Mouse (Mus musculus) lung, embryonic 15.5 days (tissue): ENCODE data around the gene Dyrk1a. TPM values are rescaled to one million over a fixed set of nuclear protein-coding genes. Genes with fewer than 3 reads are reported as not detected.
"Not testable (repeated sequence)": the region's sequence is repeated elsewhere in the genome, so short reads cannot be mapped to it uniquely, and the experiment has no call there.

ENCODE experiments used
- ATAC-seq: fragments of 200-750 bp; cut with Nextera tagmentation; 2 replicates; pipeline ENCODE4 v1.8.0; 2017; ENCODE audit warnings: moderate number of reproducible peaks, borderline replicate concordance; ENCODE audit not compliant: low FRiP score, low TSS enrichment; ENCODE audit errors: extremely low read depth
- H3K27ac ChIP-seq: fragments of 300-500 bp; sonication (generic); 2 replicates; pipeline ENCODE4 v1.5.1; 2015; ENCODE audit warnings: moderate library complexity, mild to moderate bottlenecking, inconsistent platforms
- H3K27me3 ChIP-seq: fragments of 300-500 bp; sonication (generic); 2 replicates; pipeline ENCODE4 v1.6.1; 2015; ENCODE audit warnings: inconsistent platforms
- H3K36me3 ChIP-seq: fragments of 300-500 bp; sonication (generic); 2 replicates; pipeline ENCODE4 v1.6.1; 2015; ENCODE audit warnings: inconsistent platforms
- H3K4me1 ChIP-seq: fragments of 300-500 bp; sonication (generic); 2 replicates; pipeline ENCODE4 v1.6.1; 2015; ENCODE audit warnings: inconsistent platforms
- H3K4me2 ChIP-seq: fragments of 300-500 bp; sonication (generic); 2 replicates; pipeline ENCODE4 v1.6.1; 2015; ENCODE audit warnings: inconsistent platforms, mild to moderate bottlenecking, moderate library complexity
- H3K4me3 ChIP-seq: fragments of 300-500 bp; sonication (generic); 2 replicates; pipeline ENCODE4 v1.5.1; 2015; ENCODE audit warnings: mild to moderate bottlenecking, inconsistent platforms
- H3K9ac ChIP-seq: fragments of 300-500 bp; sonication (generic); 2 replicates; pipeline ENCODE4 v1.6.1; 2015; ENCODE audit warnings: inconsistent platforms
- H3K9me3 ChIP-seq: fragments of 300-500 bp; sonication (generic); 2 replicates; pipeline ENCODE4 v1.6.1; 2016; ENCODE audit warnings: inconsistent platforms
- whole genome bisulfite sequencing: fragments of 180-500 bp; shearing (Covaris S2); methylation state at CpG from one replicate; pipeline ENCODE4 v1.1.7; 2015; 5-methylcytosine and 5-hydroxymethylcytosine counted together
- polyA plus RNA-seq: library from polyadenylated mRNA; unstranded; fragments of >200 nt; fragmentation: Nextera tagmentation; extraction: Ambion mirVana; gene quantifications from 2 replicates; pipeline ENCODE4 v1.2.1, GENCODE M21; 2015

The Dyrk1a gene
- polyA plus RNA-seq, 1 experiment from 2014 or later = 8.0 TPM

DNA sequence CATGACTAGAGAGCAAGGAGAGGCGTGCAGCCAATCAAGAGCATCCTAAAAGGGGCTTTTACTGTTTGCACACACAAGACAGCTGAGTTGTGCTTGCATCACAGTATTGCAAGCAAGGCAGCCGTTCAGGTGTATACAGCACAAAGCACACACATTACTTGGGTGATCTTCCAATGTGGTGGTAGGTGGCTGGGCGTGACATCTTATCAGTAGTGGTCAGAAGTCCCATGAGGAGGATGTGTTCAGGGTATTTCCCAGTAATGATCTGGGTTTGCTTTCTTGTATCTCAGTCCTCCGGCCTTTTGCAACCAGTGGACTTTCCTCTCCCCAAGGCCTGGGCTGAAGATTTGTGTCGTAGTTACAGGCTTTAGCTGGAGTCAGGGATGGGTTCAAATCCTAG lies 127.7 kb downstream of the Dyrk1a start:
- no peaks in the 10 kb centered on the region for H3K27me3 ChIP-seq
- ATAC-seq = no peak
- no peaks in the 10 kb centered on the region for H3K9me3 ChIP-seq
- no peak overlapping the region for H3K9ac ChIP-seq
- H3K27ac ChIP-seq = no peak overlapping the region
- peaks cover 19% of the 10 kb centered on the region for H3K36me3 ChIP-seq
- H3K4me3 ChIP-seq = no peak overlapping the region
- no peak overlapping the region for H3K4me2 ChIP-seq
- 76% methylated on average over 5 of the region's 5 CpGs for WGBS
- H3K4me1 ChIP-seq = no peaks in the 10 kb centered on the region

DNA sequence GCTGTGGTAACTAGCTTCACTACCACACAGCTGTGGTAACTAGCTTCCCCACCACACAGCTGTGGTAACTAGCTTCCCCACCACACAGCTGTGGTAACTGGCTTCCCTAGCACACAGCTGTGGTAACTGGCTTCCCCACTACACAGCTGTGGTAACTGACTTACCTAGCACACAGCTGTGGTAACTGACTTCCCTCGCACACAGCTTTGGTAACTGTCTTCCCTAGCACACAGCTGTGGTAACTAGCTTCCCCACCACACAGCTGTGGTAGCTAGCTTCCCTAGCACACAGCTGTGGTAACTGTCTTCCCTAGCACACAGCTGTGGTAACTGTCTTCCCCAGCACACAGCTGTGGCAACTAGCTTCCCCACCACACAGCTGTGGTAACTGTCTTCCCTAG lies 128.4 kb downstream of the Dyrk1a start:
- 87% methylated on average over 1 of the region's 1 CpGs for WGBS
- not testable (repeated sequence) for H3K4me1 ChIP-seq, H3K27me3 ChIP-seq, H3K9me3 ChIP-seq, H3K4me2 ChIP-seq, H3K4me3 ChIP-seq, H3K9ac ChIP-seq, ATAC-seq, H3K27ac ChIP-seq
- peaks cover 12% of the 10 kb centered on the region for H3K36me3 ChIP-seq

DNA sequence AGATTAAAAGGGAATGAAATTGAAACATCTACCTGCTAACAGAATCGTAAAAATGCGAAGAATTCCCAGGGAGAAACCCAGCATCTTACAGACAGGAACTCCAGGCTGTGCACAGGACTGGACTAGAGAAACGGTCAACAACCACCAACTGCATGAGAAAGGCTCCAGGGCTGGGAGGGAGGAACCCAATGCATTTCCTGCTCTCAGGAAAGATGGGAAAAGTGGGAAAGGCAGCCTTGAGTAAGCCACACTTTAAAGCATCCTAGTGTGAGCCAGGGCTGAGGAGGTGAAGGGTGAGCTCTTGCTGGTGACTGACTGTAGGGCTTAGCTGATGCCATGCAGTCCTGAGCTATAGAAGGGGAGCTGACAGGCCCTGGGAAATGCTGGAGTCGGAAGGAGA lies 131.3 kb downstream of the Dyrk1a start:
- no peak overlapping the region for H3K9ac ChIP-seq
- no peaks in the 10 kb centered on the region for H3K27me3 ChIP-seq
- no peaks in the 10 kb centered on the region for H3K36me3 ChIP-seq
- no peak overlapping the region for H3K4me3 ChIP-seq
- no peaks in the 10 kb centered on the region for H3K9me3 ChIP-seq
- no peaks in the 10 kb centered on the region for H3K4me1 ChIP-seq
- no peak overlapping the region for H3K4me2 ChIP-seq
- WGBS = 68% methylated on average over 4 of the region's 4 CpGs
- ATAC-seq = no peak
- H3K27ac ChIP-seq = no peak overlapping the region

DNA sequence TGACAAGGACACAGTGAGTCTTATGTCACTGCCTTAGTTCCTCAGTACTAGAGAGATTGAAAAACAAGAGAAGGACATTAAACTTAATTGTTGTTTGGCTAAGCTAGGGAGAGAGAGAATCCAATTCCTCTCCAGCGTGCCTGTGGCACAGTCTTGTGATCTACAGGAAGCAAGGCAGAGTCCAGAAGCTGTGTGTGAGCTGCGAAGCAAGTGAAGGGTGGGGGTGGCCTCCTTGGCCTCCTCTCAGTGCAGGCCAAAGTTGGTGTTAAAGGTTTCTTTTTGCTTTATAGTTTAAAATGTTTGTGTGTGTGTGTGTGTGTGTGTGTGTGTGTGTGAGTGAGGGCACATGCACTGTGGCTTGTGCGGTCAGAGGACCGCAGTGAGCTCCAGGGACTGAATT lies 132.2 kb downstream of the Dyrk1a start:
- Histone ChIP-seq H3K4me1 (no peaks in the 10 kb centered on the region), H3K36me3 (no peaks in the 10 kb centered on the region), H3K9me3 (no peaks in the 10 kb centered on the region), H3K4me2 (no peak overlapping the region), H3K27ac (no peak overlapping the region), H3K9ac (no peak overlapping the region), H3K4me3 (no peak overlapping the region), H3K27me3 (no peaks in the 10 kb centered on the region)
- ATAC-seq = no peak
- WGBS = 73% methylated on average over 4 of the region's 4 CpGs

DNA sequence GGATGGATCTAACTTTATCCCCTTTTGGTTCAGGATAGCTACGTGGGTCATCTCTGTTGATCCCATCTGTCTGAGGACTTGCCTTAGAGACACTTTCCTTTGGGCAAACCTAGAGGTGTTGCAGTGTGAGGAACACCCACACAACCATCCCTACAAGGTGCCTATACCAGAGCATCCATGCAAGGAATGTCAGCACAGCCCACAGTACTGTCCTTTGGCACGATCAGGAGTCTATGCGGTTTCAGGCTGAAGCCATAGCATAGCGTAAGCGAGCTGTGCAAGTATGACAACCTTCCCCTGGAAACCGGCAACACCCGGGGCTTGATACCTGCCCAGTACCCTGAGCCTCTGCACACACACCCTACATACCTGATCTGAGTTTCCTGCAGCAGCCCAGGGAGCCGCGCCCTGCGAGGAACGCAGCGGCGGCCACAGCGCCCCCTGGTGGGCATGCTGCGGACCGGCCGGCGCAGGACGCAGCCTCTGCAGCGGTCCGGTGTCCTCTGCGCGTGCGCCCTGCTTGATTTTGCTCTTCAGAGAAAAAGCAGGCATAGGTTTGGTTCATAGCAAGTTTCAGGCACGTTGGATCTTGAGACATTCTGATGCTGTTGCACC lies 143.8 kb downstream of the Dyrk1a start:
- H3K27me3 ChIP-seq = no peaks in the 10 kb centered on the region
- H3K9ac ChIP-seq = no peak overlapping the region
- no peaks in the 10 kb centered on the region for H3K4me1 ChIP-seq
- ATAC-seq = peak; percentile 88
- H3K36me3 ChIP-seq = no peaks in the 10 kb centered on the region
- H3K9me3 ChIP-seq = no peaks in the 10 kb centered on the region
- peak overlapping the region; percentile 26 for H3K4me3 ChIP-seq
- H3K27ac ChIP-seq = no peak overlapping the region
- H3K4me2 ChIP-seq = peak overlapping the region; percentile 59
- WGBS = 7% methylated on average over 25 of the region's 25 CpGs

DNA sequence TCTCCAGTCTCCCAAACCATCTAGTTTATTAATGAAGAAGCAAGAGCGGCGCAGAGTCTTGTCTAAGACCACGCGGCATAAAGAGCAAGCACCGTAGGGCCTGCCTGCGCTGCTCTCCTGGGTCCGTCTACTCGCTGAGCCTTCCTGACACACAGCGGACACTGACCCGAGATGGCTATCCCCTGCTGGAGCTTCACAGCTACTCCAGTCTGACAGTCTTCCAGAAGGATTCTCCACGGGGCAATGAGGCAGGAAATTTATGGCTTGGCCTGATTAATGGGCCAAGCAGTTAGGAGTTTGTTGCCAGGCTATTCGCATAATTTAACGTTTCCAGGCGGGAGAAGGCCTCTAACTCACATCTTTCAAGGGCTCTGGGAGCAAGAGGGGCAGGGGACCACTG lies 144.7 kb downstream of the Dyrk1a start:
- Histone ChIP-seq H3K9ac (no peak overlapping the region), H3K4me1 (no peaks in the 10 kb centered on the region), H3K4me2 (no peak overlapping the region), H3K27me3 (no peaks in the 10 kb centered on the region), H3K4me3 (no peak overlapping the region), H3K9me3 (no peaks in the 10 kb centered on the region), H3K27ac (no peak overlapping the region), H3K36me3 (no peaks in the 10 kb centered on the region)
- WGBS = 59% methylated on average over 14 of the region's 14 CpGs
- ATAC-seq = no peak

DNA sequence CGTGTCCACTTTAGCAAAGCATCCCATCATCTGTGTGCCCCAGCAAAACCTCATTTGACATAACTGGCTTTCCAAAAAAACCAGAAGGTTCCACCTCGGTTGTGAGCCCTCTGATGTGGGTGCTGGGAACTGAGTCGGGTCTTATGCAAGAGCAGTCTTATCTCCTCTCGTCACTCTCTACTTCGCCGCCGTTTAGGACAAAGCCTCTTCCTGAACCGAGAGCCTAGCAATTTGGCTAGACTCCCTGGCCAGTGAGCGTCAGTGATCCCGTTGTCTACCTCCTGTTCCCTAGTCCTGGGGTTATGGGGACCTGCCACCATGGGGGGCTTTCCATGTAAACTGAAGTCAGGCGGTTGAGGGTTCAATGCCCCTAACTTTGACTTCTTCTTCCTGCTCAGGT lies 147.2 kb downstream of the Dyrk1a start:
- Histone ChIP-seq H3K4me2 (no peak overlapping the region), H3K27ac (no peak overlapping the region), H3K9ac (no peak overlapping the region), H3K36me3 (no peaks in the 10 kb centered on the region), H3K4me3 (no peak overlapping the region), H3K4me1 (no peaks in the 10 kb centered on the region), H3K27me3 (no peaks in the 10 kb centered on the region), H3K9me3 (no peaks in the 10 kb centered on the region)
- 88% methylated on average over 11 of the region's 11 CpGs for WGBS
- ATAC-seq = no peak

DNA sequence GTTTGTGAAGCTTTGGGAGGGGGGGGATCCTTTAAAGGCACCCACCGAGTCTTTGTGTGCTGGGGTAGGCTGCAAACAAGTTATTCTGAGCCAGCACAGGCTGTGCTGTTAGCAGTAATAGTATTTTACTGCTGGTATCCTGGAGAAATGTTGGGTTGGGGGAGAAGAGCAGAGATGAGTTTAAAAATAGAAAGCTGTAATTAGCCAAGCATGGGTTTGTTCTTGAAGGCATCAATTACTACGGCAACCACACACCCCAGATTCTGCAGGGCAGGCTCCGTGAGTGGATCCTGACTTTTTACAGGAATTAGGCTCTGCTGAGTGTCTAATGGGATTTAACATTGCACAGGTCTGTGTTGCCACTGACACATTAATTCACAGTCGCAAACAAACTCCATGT lies 149.1 kb downstream of the Dyrk1a start:
- no peak for ATAC-seq
- no peaks in the 10 kb centered on the region; the same call in 1 of the 2 replicates for H3K4me1 ChIP-seq
- H3K4me2 ChIP-seq = no peak overlapping the region
- H3K27ac ChIP-seq = no peak overlapping the region
- H3K9ac ChIP-seq = no peak overlapping the region
- no peaks in the 10 kb centered on the region; the same call in 1 of the 2 replicates for H3K27me3 ChIP-seq
- no peaks in the 10 kb centered on the region for H3K9me3 ChIP-seq
- H3K4me3 ChIP-seq = no peak overlapping the region
- WGBS = 61% methylated on average over 4 of the region's 4 CpGs
- no peaks in the 10 kb centered on the region for H3K36me3 ChIP-seq

DNA sequence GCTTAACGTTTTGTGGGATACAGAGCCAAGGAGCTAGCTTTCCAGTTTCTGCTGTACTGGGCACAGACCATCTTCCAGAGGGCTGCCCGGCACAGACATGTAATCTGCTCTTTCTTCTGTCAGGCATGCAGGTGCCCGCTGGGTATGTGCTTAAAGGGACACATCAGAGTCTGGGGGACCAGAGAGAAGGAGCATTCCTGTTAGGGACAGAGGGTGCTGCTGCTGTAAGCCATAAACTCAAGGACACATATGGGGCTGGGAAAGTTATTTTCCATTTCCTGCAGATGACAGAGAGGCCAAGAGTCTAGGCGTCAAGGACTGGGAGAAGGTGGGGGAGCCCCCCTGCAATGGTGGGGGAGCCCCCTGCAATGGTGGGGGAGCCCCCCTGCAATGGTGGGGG lies 149.7 kb downstream of the Dyrk1a start:
- 66% methylated on average over 4 of the region's 4 CpGs for WGBS
- H3K27me3 ChIP-seq = no peaks in the 10 kb centered on the region; the same call in 1 of the 2 replicates
- no peak overlapping the region for H3K4me2 ChIP-seq
- H3K9ac ChIP-seq = no peak overlapping the region
- H3K4me1 ChIP-seq = peaks cover under 1% of the 10 kb centered on the region; the same call in 1 of the 2 replicates
- no peaks in the 10 kb centered on the region for H3K9me3 ChIP-seq
- no peak overlapping the region for H3K4me3 ChIP-seq
- H3K27ac ChIP-seq = no peak overlapping the region
- no peaks in the 10 kb centered on the region for H3K36me3 ChIP-seq
- ATAC-seq = no peak

DNA sequence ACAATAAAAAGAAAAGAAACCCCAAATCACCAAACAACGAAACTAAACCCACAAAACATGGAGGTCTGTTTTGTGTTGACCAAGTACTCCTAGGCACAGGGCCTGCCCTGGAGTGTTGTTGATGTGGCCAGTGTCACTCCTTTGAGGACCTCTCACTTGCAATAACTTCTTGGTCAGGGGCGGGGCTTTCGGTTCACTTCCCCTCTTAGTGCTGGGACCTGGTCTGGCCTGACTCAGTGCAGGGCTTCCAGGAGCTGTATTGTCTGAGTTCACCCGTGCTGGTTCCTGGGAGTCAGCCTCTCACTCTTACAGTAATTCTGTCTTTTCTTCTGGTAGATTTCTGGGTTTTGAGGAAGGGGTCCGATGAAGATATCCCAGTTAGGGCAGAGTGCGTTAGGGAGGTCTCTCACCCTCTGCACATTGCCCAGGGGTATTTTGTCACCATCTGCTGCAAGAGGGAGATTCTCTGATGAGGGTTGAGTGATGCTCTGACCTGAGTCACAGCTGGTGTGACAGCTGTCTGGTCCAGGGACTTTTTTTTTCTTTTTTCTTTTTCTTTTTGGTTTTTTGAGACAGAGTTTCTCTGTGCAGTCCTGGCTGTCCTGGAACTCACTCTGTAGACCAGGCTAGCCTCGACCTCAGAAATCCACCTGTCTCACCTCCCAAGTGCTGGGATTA lies 150.8 kb downstream of the Dyrk1a start:
- H3K9me3 ChIP-seq = no peaks in the 10 kb centered on the region
- H3K4me1 ChIP-seq = peaks cover 6% of the 10 kb centered on the region; the same call in 1 of the 2 replicates
- no peak overlapping the region for H3K27ac ChIP-seq
- H3K27me3 ChIP-seq = no peaks in the 10 kb centered on the region; the same call in 1 of the 2 replicates
- WGBS = 62% methylated on average over 7 of the region's 7 CpGs
- H3K4me2 ChIP-seq = no peak overlapping the region
- no peak for ATAC-seq
- no peak overlapping the region for H3K9ac ChIP-seq
- no peaks in the 10 kb centered on the region for H3K36me3 ChIP-seq
- no peak overlapping the region for H3K4me3 ChIP-seq

DNA sequence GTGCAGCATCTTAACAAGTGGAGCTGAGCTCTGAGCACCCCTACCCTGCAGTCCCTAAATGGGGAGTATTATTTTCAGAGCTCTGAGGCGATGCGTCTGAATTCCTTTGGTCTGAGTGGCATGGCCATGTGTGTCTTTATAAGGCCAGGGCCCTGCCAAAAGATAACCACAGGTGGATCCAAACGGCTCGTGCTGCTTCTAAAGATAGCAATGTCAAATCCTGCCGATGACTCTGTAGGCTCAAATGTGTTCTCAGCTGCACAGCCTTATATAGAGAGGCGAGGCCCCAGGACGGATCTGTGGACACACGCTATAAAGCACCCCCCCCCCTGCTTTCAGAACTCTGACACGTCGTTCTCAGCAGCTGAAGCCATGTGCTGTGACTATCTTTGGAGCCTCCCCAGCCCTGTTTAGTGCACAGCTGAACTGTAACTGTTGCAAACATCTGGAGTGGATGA lies 151.8 kb downstream of the Dyrk1a start:
- H3K4me1 ChIP-seq = peaks cover 6% of the 10 kb centered on the region; the same call in 1 of the 2 replicates
- H3K4me3 ChIP-seq = no peak overlapping the region
- H3K9me3 ChIP-seq = no peaks in the 10 kb centered on the region
- H3K27ac ChIP-seq = no peak overlapping the region
- H3K9ac ChIP-seq = no peak overlapping the region
- no peaks in the 10 kb centered on the region; the same call in 1 of the 2 replicates for H3K27me3 ChIP-seq
- H3K4me2 ChIP-seq = no peak overlapping the region
- ATAC-seq = no peak
- 38% methylated on average over 10 of the region's 10 CpGs for WGBS
- no peaks in the 10 kb centered on the region for H3K36me3 ChIP-seq

DNA sequence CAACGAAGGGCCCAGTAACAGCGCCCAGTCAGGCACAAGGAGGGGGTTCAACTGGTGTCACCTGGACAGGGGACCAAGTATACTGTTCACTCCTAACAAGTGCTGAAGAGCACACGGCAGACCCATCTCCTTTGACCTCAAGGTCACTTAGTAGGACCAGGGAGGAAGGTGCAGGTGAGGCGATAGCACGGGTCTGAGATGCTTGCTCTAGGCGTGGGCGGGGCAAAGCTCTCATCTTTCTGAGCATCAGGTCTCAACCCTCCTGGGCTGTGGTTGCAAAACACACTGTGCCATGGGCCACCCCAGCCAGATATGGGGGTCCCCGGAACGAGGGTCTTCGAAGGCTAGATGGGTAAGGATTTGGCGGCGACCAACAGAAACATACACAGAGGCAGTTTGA lies 153.1 kb downstream of the Dyrk1a start:
- Histone ChIP-seq H3K9me3 (no peaks in the 10 kb centered on the region), H3K4me1 (peaks cover 6% of the 10 kb centered on the region; the same call in 1 of the 2 replicates), H3K4me2 (no peak overlapping the region), H3K36me3 (no peaks in the 10 kb centered on the region), H3K27me3 (no peaks in the 10 kb centered on the region; the same call in 1 of the 2 replicates), H3K4me3 (no peak overlapping the region), H3K27ac (no peak overlapping the region), H3K9ac (no peak overlapping the region)
- 74% methylated on average over 12 of the region's 12 CpGs for WGBS
- ATAC-seq = no peak
